Mouse (Mus musculus) E14TG2a.4 (cell line): ENCODE results near the gene Ankrd63.

Experiments used
- H3K27me3 ChIP-seq: 2 replicates; pipeline ENCODE4 v1.6.1; 2014; ENCODE audit warnings: low read length, control low read depth; ENCODE audit not compliant: insufficient read depth
- H3K36me3 ChIP-seq: 2 replicates; pipeline ENCODE4 v1.6.1; 2014; ENCODE audit warnings: low read length, control low read depth; ENCODE audit not compliant: insufficient read depth
- H3K4me1 ChIP-seq: replicated peaks from 2 replicates; pipeline ENCODE4 v1.6.1; 2014; ENCODE audit warnings: low read depth, low read length, control low read depth
- H3K4me3 ChIP-seq: replicated peaks from 2 replicates; pipeline ENCODE4 v1.5.1; 2014; ENCODE audit warnings: mild to moderate bottlenecking, low read length
- H3K9me3 ChIP-seq: 2 replicates; pipeline ENCODE4 v1.6.1; 2014; ENCODE audit warnings: low read length, control low read depth
- CTCF ChIP-seq: conservative IDR thresholded peaks from 2 replicates; pipeline ENCODE4 v1.5.1; 2014; ENCODE audit warnings: low read length
- NANOG ChIP-seq: IDR thresholded peaks from 2 replicates; pipeline ENCODE4 v1.6.1; 2014; ENCODE audit warnings: borderline replicate concordance, low read length, mixed read lengths
- POU5F1 ChIP-seq: IDR thresholded peaks from 2 replicates; pipeline ENCODE4 v1.6.1; 2014; ENCODE audit warnings: low read length, borderline replicate concordance

Gene Ankrd63

DNA sequence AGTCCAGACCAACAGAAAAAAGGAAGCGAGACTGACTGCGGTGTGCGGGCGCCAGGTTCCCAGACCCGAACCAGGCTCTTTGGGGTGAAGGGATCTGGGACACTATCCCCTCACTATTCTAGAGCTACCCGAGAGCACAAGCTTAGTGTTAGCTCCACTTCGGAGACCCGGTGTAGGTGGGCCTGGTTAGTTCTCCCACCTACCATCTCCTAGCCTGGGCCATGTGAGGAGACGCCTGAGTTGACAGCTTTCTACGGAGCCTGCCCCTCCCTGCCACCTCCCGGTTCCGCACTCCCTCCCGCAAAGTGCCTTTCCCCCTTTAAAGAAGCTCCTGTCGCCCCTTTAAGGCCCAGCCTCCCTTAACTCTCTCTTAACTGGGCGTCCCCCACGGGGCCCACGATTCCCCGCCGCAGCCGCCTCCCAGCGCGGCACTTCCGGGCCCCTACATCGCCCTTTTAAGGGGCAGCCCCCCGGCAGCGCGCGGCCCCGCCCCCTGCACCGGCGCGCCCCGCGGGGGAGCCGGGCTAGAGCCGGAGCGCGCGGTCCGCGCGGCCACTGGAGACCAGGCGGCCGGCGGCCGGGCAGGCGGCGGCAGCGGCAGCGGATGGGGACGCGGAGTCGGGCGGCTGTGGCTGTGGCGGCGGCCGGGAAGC is 41.6 kb upstream of the Ankrd63 start, which contains the start of gene Inafm2:
TSS of gene Inafm2 (plus strand) at position 527 of the 653 bp plus-strand sequence.
- Histone ChIP-seq H3K9me3 (no peaks in the 10 kb centered on the region), H3K4me1 (peaks cover 31% of the 10 kb centered on the region), H3K36me3 (no peaks in the 10 kb centered on the region), H3K4me3 (peak within 1 kb of the TSS; percentile 79), H3K27me3 (peaks cover 80% of the 10 kb centered on the region)
- TF ChIP-seq CTCF: no peak
- no peak for TF ChIP-seq NANOG
- TF ChIP-seq POU5F1: no peak

DNA sequence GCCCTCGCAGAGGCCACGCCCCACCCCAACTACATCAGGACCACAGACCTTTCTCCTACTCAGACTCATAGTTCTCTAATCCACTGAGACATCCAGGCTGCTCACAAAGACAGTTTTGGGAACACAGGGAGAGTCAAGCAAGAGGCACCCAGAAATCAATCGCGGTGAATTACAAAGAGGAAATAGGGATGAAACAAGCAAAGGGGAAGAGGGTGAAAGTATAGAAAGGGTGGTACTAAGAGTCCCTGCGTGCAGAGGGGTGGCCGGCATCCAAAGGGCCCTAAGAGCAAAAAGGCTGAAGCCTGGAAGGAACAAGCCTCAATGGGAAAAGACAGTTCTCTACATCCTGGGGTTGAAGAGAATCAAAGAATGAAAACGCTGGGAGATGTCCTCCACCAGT is 40.9 kb upstream of the Ankrd63 start:
- no peak for TF ChIP-seq POU5F1
- TF ChIP-seq NANOG: no peak
- no peak for TF ChIP-seq CTCF
- H3K27me3 ChIP-seq: peaks cover 76% of the 10 kb centered on the region
- peaks cover 23% of the 10 kb centered on the region for H3K4me1 ChIP-seq
- peak overlapping the region; percentile 79 for H3K4me3 ChIP-seq
- no peaks in the 10 kb centered on the region for H3K9me3 ChIP-seq
- no peaks in the 10 kb centered on the region for H3K36me3 ChIP-seq

DNA sequence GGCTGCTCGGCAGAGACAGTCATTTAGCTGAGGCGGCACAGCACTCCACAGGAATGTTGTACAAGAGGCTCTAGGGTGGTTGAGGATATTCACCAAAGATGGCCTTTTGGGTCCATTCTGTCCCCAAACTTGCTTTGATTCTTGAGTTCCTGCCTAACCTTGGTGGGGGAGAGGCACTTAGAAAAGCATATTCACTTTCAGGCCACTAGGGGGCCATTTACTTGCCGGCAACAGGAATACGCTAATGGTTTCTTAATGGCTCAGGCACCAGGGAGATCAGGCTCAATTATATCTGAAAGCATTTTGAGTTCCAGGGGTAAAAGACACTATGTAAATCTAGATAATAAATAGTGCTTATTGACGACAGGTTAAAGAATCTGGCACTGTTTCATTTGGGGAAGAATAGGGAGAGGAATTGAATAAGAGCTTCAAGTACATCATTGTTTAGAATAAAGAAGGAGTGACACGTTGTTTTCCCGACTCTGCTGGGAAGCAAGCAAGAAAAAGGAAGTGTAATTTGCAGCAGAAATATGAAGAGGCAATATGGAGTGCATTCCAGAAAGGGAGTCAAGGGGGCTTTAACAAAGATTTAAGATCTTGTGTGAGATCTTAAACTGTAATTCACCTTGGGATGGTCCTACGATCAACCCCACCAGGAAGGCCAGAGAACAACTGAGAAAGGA is 39.6 kb upstream of the Ankrd63 start:
- H3K36me3 ChIP-seq: no peaks in the 10 kb centered on the region
- TF ChIP-seq POU5F1 (no peak), NANOG (peak; percentile 33; the same call in 1 of the 2 replicates), CTCF (peak; percentile 78)
- H3K4me3 ChIP-seq: no peak overlapping the region
- H3K27me3 ChIP-seq: peaks cover 63% of the 10 kb centered on the region
- H3K9me3 ChIP-seq: no peaks in the 10 kb centered on the region
- peaks cover 14% of the 10 kb centered on the region for H3K4me1 ChIP-seq

DNA sequence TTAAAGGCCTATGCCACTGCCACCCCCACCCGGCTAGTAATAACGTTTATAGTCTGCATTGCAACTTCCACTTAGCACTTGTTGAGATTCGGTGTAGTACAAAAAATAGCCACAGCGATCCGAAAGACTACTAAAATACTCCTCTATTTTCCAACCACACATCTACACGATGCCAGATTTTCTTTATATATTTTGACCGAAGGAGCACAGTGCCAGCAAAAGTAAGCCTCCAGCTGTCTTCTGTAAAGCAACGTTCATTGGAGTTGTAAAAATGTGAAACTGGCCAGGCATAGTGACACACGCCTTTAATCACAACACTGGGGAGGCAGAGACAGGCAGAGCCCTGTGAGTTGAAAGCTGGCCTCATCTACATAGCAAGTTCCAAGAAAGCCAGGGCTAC is 37.4 kb upstream of the Ankrd63 start:
- peaks cover 42% of the 10 kb centered on the region for H3K27me3 ChIP-seq
- TF ChIP-seq POU5F1 (no peak), NANOG (no peak)
- no peaks in the 10 kb centered on the region for H3K36me3 ChIP-seq
- no peak overlapping the region for H3K4me3 ChIP-seq
- peaks cover 9% of the 10 kb centered on the region for H3K4me1 ChIP-seq
- no peaks in the 10 kb centered on the region for H3K9me3 ChIP-seq

DNA sequence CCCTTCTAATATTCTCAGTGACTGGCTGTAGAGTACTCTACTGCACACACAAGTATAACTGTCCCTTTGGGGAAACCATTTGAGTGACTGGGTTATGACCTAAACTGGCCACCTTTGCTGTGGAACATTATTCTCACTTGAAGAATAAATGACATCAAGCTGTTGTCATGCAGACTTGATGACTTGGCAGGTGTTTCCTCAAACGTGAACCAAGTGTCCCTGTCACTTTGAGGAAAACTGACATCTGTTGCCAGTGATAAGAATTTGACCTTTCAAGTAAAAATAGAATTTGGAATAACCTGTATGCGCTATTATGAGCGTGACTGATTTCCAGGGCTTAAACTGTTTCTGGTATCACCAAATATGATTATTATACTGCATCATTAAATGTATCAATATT is 36.6 kb upstream of the Ankrd63 start:
- no peak overlapping the region for H3K4me3 ChIP-seq
- peaks cover 42% of the 10 kb centered on the region for H3K27me3 ChIP-seq
- no peaks in the 10 kb centered on the region for H3K9me3 ChIP-seq
- no peak for TF ChIP-seq CTCF
- no peak for TF ChIP-seq NANOG
- TF ChIP-seq POU5F1: no peak
- H3K4me1 ChIP-seq: peaks cover 9% of the 10 kb centered on the region
- no peaks in the 10 kb centered on the region for H3K36me3 ChIP-seq

DNA sequence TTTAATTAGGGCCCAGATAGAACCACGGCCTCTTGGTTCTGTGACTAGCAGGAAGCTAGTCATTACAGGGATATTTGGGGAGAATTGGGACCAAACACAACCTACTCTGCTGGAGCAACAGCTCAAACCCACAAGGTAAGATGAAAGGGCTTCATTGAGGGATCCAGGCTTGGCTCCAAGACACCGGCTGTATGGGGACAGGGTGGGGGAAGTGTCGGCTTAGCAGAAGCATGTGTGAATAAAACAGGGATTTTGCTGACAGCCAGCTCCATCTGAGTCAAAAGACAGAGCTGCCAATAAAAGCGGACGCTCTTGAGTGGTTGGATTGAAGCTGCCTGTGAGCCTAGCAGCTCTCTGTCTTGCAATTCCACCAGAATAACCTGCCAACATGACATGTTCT is 29.6 kb upstream of the Ankrd63 start:
- H3K27me3 ChIP-seq: peaks cover 56% of the 10 kb centered on the region
- H3K9me3 ChIP-seq: no peaks in the 10 kb centered on the region
- TF ChIP-seq NANOG (no peak), CTCF (no peak), POU5F1 (no peak)
- peaks cover 11% of the 10 kb centered on the region for H3K4me1 ChIP-seq
- H3K36me3 ChIP-seq: no peaks in the 10 kb centered on the region
- no peak overlapping the region for H3K4me3 ChIP-seq

DNA sequence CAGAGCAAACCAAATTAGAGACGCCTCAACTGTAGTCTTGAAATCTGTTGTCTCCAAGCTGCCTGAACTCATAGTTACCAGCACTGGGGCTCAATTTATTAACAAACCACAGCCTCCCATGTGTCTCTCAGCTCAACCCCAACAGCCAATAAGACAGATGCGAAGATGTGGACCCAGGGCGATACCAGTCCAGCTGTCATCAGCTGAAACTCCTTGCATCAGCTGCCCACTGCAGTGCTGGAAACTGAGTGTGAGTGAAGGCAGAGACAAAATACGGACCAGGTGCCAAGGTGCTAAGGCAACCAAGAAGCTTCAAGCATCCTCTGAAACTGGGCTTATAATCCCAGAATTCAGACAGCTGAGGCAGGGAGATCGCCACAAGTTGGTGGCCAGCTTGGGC is 28.2 kb upstream of the Ankrd63 start:
- H3K9me3 ChIP-seq: no peaks in the 10 kb centered on the region
- H3K36me3 ChIP-seq: no peaks in the 10 kb centered on the region
- H3K27me3 ChIP-seq: peaks cover 69% of the 10 kb centered on the region
- no peak for TF ChIP-seq CTCF
- no peak for TF ChIP-seq NANOG
- TF ChIP-seq POU5F1: no peak
- H3K4me1 ChIP-seq: peaks cover 16% of the 10 kb centered on the region
- no peak overlapping the region for H3K4me3 ChIP-seq

DNA sequence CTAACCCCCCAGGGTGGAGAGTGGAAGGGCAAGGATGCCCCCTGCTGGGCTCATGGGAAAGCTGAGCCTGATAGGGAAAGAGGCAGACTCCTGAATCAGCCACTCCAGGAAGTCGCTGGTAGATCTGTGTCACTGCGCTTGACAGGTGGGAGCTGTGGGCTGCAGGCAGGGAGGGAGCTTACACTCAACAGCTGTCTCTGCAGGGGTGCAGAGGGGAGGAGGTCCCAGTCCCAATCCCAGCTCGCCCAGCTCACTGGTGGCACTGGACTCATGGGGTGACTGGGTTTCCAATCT is 26.8 kb upstream of the Ankrd63 start:
- no peaks in the 10 kb centered on the region for H3K36me3 ChIP-seq
- no peaks in the 10 kb centered on the region for H3K9me3 ChIP-seq
- TF ChIP-seq NANOG (no peak), POU5F1 (no peak), CTCF (no peak)
- peaks cover 16% of the 10 kb centered on the region for H3K4me1 ChIP-seq
- H3K4me3 ChIP-seq: no peak overlapping the region
- H3K27me3 ChIP-seq: peaks cover 78% of the 10 kb centered on the region
